Mouse (Mus musculus): ENCODE measurements around the gene Ptprm. TPM values are rescaled to one million over a fixed set of nuclear protein-coding genes. Genes with fewer than 3 reads are reported as not detected.

The Ptprm gene
- polyA plus RNA-seq, 1 experiment from 2014 or later, result 1.4 TPM

GRCm38 (mm10) chr17:66801831-66802687, 552.2 kb downstream of the Ptprm start:
- Histone ChIP-seq H3K36me3 (replicated peaks; ENCODE audit: insufficient read depth, low read length) (no peaks in the 10 kb centered on the region), H3K9ac (replicated peaks) (no peak overlapping the region), H3K9me3 (ENCODE audit: low read length) (no peaks in the 10 kb centered on the region), H3K4me3 (ENCODE audit: low read depth, low read length) (no peak overlapping the region), H3K4me2 (ENCODE audit: low read depth, low read length) (no peak overlapping the region), H3K27me3 (ENCODE audit: insufficient read depth, low read length) (no peaks in the 10 kb centered on the region), H3K27ac (ENCODE audit: low read depth) (no peak overlapping the region), H3K4me1 (ENCODE audit: insufficient read depth) (no peaks in the 10 kb centered on the region)
- 62% methylated on average over 10 of the region's 10 CpGs for WGBS (ENCODE audit: insufficient replicate concordance)
- TF ChIP-seq EP300 (IDR thresholded peaks at IDR 0.05; ENCODE audit: low read depth) (no peak), CTCF (IDR thresholded peaks at IDR 0.05; ENCODE audit: low read depth) (no peak)
- ATAC-seq (no peak), DNase-seq (no peak)

- no peaks in the 10 kb centered on the region for H3K4me1 ChIP-seq (ENCODE audit: insufficient read depth)
- H3K36me3 ChIP-seq (replicated peaks; ENCODE audit: insufficient read depth, low read length), result no peaks in the 10 kb centered on the region
- no peak for DNase-seq
- no peaks in the 10 kb centered on the region for H3K27me3 ChIP-seq (ENCODE audit: insufficient read depth, low read length)
- no peak overlapping the region for H3K4me2 ChIP-seq (ENCODE audit: low read depth, low read length)
- H3K4me3 ChIP-seq (ENCODE audit: low read depth, low read length), result no peak overlapping the region
- WGBS (ENCODE audit: insufficient replicate concordance), result 80% methylated on average over 6 of the region's 6 CpGs
- H3K27ac ChIP-seq (ENCODE audit: low read depth), result no peak overlapping the region
- no peak for ATAC-seq
- no peak overlapping the region for H3K9ac ChIP-seq (replicated peaks)
- TF ChIP-seq EP300 (IDR thresholded peaks at IDR 0.05; ENCODE audit: low read depth), result no peak
- no peak for TF ChIP-seq CTCF (IDR thresholded peaks at IDR 0.05; ENCODE audit: low read depth)
- no peaks in the 10 kb centered on the region for H3K9me3 ChIP-seq (ENCODE audit: low read length)
Observed at GRCm38 (mm10) chr17:66800231-66800630, 554.0 kb downstream of the Ptprm start.

- ATAC-seq, result no peak
- Histone ChIP-seq H3K27me3 (ENCODE audit: insufficient read depth, low read length) (no peaks in the 10 kb centered on the region), H3K4me2 (ENCODE audit: low read depth, low read length) (no peak overlapping the region), H3K9me3 (ENCODE audit: low read length) (no peaks in the 10 kb centered on the region), H3K36me3 (replicated peaks; ENCODE audit: insufficient read depth, low read length) (no peaks in the 10 kb centered on the region), H3K4me3 (ENCODE audit: low read depth, low read length) (no peak overlapping the region), H3K4me1 (ENCODE audit: insufficient read depth) (no peaks in the 10 kb centered on the region), H3K27ac (ENCODE audit: low read depth) (no peak overlapping the region), H3K9ac (replicated peaks) (no peak overlapping the region)
- no peak for DNase-seq
- WGBS (ENCODE audit: insufficient replicate concordance), result 75% methylated on average over 12 of the region's 12 CpGs
- no peak for TF ChIP-seq EP300 (IDR thresholded peaks at IDR 0.05; ENCODE audit: low read depth)
- TF ChIP-seq CTCF (IDR thresholded peaks at IDR 0.05; ENCODE audit: low read depth), result no peak
Observed at GRCm38 (mm10) chr17:66786166-66786565, 568.1 kb downstream of the Ptprm start.

- no peak overlapping the region for H3K27ac ChIP-seq (ENCODE audit: low read depth)
- no peak overlapping the region for H3K4me2 ChIP-seq (ENCODE audit: low read depth, low read length)
- ATAC-seq (no peak), DNase-seq (no peak)
- H3K4me1 ChIP-seq (ENCODE audit: insufficient read depth), result no peaks in the 10 kb centered on the region
- H3K36me3 ChIP-seq (replicated peaks; ENCODE audit: insufficient read depth, low read length), result no peaks in the 10 kb centered on the region
- TF ChIP-seq CTCF (IDR thresholded peaks at IDR 0.05; ENCODE audit: low read depth) (no peak), EP300 (IDR thresholded peaks at IDR 0.05; ENCODE audit: low read depth) (no peak)
- 79% methylated on average over 11 of the region's 11 CpGs for WGBS (ENCODE audit: insufficient replicate concordance)
- no peak overlapping the region for H3K9ac ChIP-seq (replicated peaks)
- H3K4me3 ChIP-seq (ENCODE audit: low read depth, low read length), result no peak overlapping the region
- no peaks in the 10 kb centered on the region for H3K9me3 ChIP-seq (ENCODE audit: low read length)
- no peaks in the 10 kb centered on the region for H3K27me3 ChIP-seq (ENCODE audit: insufficient read depth, low read length)
Observed at GRCm38 (mm10) chr17:66785586-66785985, 568.7 kb downstream of the Ptprm start.

GRCm38 (mm10) chr17:66783601-66784000, 570.7 kb downstream of the Ptprm start:
- Histone ChIP-seq H3K27me3 (ENCODE audit: insufficient read depth, low read length) (no peaks in the 10 kb centered on the region), H3K4me3 (ENCODE audit: low read depth, low read length) (no peak overlapping the region), H3K4me2 (ENCODE audit: low read depth, low read length) (no peak overlapping the region), H3K9ac (replicated peaks) (no peak overlapping the region), H3K4me1 (ENCODE audit: insufficient read depth) (no peaks in the 10 kb centered on the region), H3K36me3 (replicated peaks; ENCODE audit: insufficient read depth, low read length) (no peaks in the 10 kb centered on the region), H3K9me3 (ENCODE audit: low read length) (no peaks in the 10 kb centered on the region), H3K27ac (ENCODE audit: low read depth) (no peak overlapping the region)
- WGBS (ENCODE audit: insufficient replicate concordance), result 74% methylated on average over 4 of the region's 4 CpGs
- ATAC-seq (no peak), DNase-seq (no peak)
- no peak for TF ChIP-seq EP300 (IDR thresholded peaks at IDR 0.05; ENCODE audit: low read depth)
- no peak for TF ChIP-seq CTCF (IDR thresholded peaks at IDR 0.05; ENCODE audit: low read depth)

GRCm38 (mm10) chr17:66783075-66783492, 571.2 kb downstream of the Ptprm start:
- no peak for DNase-seq
- Histone ChIP-seq H3K4me3 (ENCODE audit: low read depth, low read length) (no peak overlapping the region), H3K27me3 (ENCODE audit: insufficient read depth, low read length) (no peaks in the 10 kb centered on the region), H3K9ac (replicated peaks) (no peak overlapping the region), H3K4me2 (ENCODE audit: low read depth, low read length) (no peak overlapping the region), H3K27ac (ENCODE audit: low read depth) (no peak overlapping the region), H3K36me3 (replicated peaks; ENCODE audit: insufficient read depth, low read length) (no peaks in the 10 kb centered on the region), H3K4me1 (ENCODE audit: insufficient read depth) (no peaks in the 10 kb centered on the region), H3K9me3 (ENCODE audit: low read length) (no peaks in the 10 kb centered on the region)
- TF ChIP-seq EP300 (IDR thresholded peaks at IDR 0.05; ENCODE audit: low read depth) (no peak), CTCF (IDR thresholded peaks at IDR 0.05; ENCODE audit: low read depth) (no peak)
- no peak for ATAC-seq
- 77% methylated on average over 10 of the region's 10 CpGs for WGBS (ENCODE audit: insufficient replicate concordance)
